Mouse (Mus musculus) forebrain, postnatal 0 days (tissue): ENCODE data around the gene Bsdc1. TPM values are rescaled to one million over a fixed set of nuclear protein-coding genes. Genes with fewer than 3 reads are reported as not detected.
A peak's percentile ranks its signal among the peaks of the same experiment; 100 is the strongest.

Source experiments
- ATAC-seq: fragments of 200-750 bp; cut with Nextera tagmentation; 2 replicates; pipeline ENCODE4 v1.8.0; 2017; ENCODE audit warnings: mild to moderate bottlenecking, moderate library complexity
- DNase-seq: peaks from one replicate; pipeline ENCODE4 v3.0.0-alpha.2; 2015
- H3K27ac ChIP-seq: fragments of 300-500 bp; sonication (generic); 2 replicates; pipeline ENCODE4 v1.5.1; 2014; ENCODE audit warnings: low read depth, mild to moderate bottlenecking, antibody characterized with exemption, low read length, moderate library complexity, mixed read lengths
- H3K27me3 ChIP-seq: fragments of 300-500 bp; sonication (generic); 2 replicates; pipeline ENCODE4 v1.6.1; 2014; ENCODE audit warnings: mild to moderate bottlenecking, low read length, mixed read lengths; ENCODE audit not compliant: insufficient read depth
- H3K36me3 ChIP-seq: fragments of 300-500 bp; sonication (generic); 2 replicates; pipeline ENCODE4 v1.6.1; 2014; ENCODE audit warnings: mild to moderate bottlenecking, moderate library complexity; ENCODE audit not compliant: insufficient read depth
- H3K4me1 ChIP-seq: fragments of 300-500 bp; sonication (generic); 2 replicates; pipeline ENCODE4 v1.6.1; 2014; ENCODE audit warnings: antibody characterized with exemption; ENCODE audit not compliant: insufficient read depth
- H3K4me2 ChIP-seq: fragments of 300-500 bp; sonication (generic); 2 replicates; pipeline ENCODE4 v1.6.1; 2014; ENCODE audit warnings: low read depth, mild to moderate bottlenecking, moderate library complexity
- H3K4me3 ChIP-seq: fragments of 300-500 bp; sonication (generic); 2 replicates; pipeline ENCODE4 v1.5.1; 2014; ENCODE audit warnings: low read depth, low read length, mixed read lengths
- H3K9ac ChIP-seq: fragments of 300-500 bp; sonication (generic); 2 replicates; pipeline ENCODE4 v1.6.1; 2014; ENCODE audit warnings: mild to moderate bottlenecking
- H3K9me3 ChIP-seq: fragments of 300-500 bp; sonication (generic); 2 replicates; pipeline ENCODE4 v1.6.1; 2016; ENCODE audit warnings: low read length
- CTCF ChIP-seq: sonication (generic); IDR thresholded peaks from 2 replicates; pipeline ENCODE4 v1.5.1; 2016; ENCODE audit warnings: antibody characterized with exemption, control low read depth, low read depth
- WGBS: fragments of 180-500 bp; shearing (Covaris S2); extraction: QIAGEN DNeasy Blood & Tissue Kit; methylation state at CpG from one replicate; pipeline ENCODE4 v1.1.7; 2014; 5-methylcytosine and 5-hydroxymethylcytosine counted together
- polyA plus RNA-seq: library from polyadenylated mRNA; unstranded; fragments of >200 nt; fragmentation: Nextera tagmentation; extraction: Ambion mirVana; gene quantifications from 2 replicates; pipeline ENCODE4 v1.2.1, GENCODE M21; 2015
- total RNA-seq: library from RNA; depleted of rRNA; stranded (reverse); fragments of >200 nt; gene quantifications from 2 replicates; pipeline ENCODE4 v1.2.3, GENCODE M21; 2014

Gene Bsdc1
- total and polyA plus RNA-seq, 2 experiments from 2014 or later, result 28.4 to 61.6 TPM

GRCm38 (mm10) chr4:129500017-129500416 lies 38.6 kb downstream of the Bsdc1 start:
- ATAC-seq, result no peak
- 73% methylated on average over 8 of the region's 8 CpGs for WGBS
- peak overlapping the region; percentile 78 for H3K4me2 ChIP-seq
- DNase-seq, result no peak
- 0 out of 2 replicates have a peak overlapping the region, but pooled peaks have one; percentile 67 for H3K27ac ChIP-seq
- no peaks in the 10 kb centered on the region for H3K9me3 ChIP-seq
- H3K36me3 ChIP-seq, result no peaks in the 10 kb centered on the region
- H3K4me1 ChIP-seq, result peaks cover 19% of the 10 kb centered on the region
- no peak for TF ChIP-seq CTCF
- H3K27me3 ChIP-seq, result no peaks in the 10 kb centered on the region
- no peak overlapping the region for H3K9ac ChIP-seq
- peak overlapping the region; percentile 49; the same call in 1 of the 2 replicates for H3K4me3 ChIP-seq

- 3% methylated on average over 49 of the region's 49 CpGs for WGBS
- ATAC-seq (peak; percentile 50), DNase-seq (peak; percentile 68)
- H3K9ac ChIP-seq, result peak overlapping the region; percentile 60
- H3K27ac ChIP-seq, result peak overlapping the region; percentile 67
- peaks cover 13% of the 10 kb centered on the region for H3K4me1 ChIP-seq
- no peaks in the 10 kb centered on the region for H3K9me3 ChIP-seq
- H3K36me3 ChIP-seq, result no peaks in the 10 kb centered on the region
- H3K4me3 ChIP-seq, result peak overlapping the region; percentile 49
- H3K4me2 ChIP-seq, result peak overlapping the region; percentile 78
- no peaks in the 10 kb centered on the region for H3K27me3 ChIP-seq
- TF ChIP-seq CTCF, result 0 out of 2 replicates have a peak, but pooled peaks have one; percentile 9
Measured at GRCm38 (mm10) chr4:129500607-129501566, 39.5 kb downstream of the Bsdc1 start.

- H3K9ac ChIP-seq, result no peak overlapping the region
- H3K27ac ChIP-seq, result no peak overlapping the region
- H3K27me3 ChIP-seq, result no peaks in the 10 kb centered on the region
- no peak overlapping the region for H3K4me3 ChIP-seq
- ATAC-seq, result no peak
- WGBS, result 80% methylated on average over 9 of the region's 9 CpGs
- no peak for DNase-seq
- TF ChIP-seq CTCF, result no peak
- H3K4me1 ChIP-seq, result no peaks in the 10 kb centered on the region
- H3K4me2 ChIP-seq, result no peak overlapping the region
- no peaks in the 10 kb centered on the region for H3K9me3 ChIP-seq
- H3K36me3 ChIP-seq, result no peaks in the 10 kb centered on the region
Measured at GRCm38 (mm10) chr4:129502327-129502888, 41.0 kb downstream of the Bsdc1 start.

- WGBS, result 84% methylated on average over 11 of the region's 11 CpGs
- ATAC-seq (no peak), DNase-seq (no peak)
- TF ChIP-seq CTCF, result no peak
- H3K36me3 ChIP-seq, result no peaks in the 10 kb centered on the region
- no peak overlapping the region for H3K9ac ChIP-seq
- no peaks in the 10 kb centered on the region for H3K27me3 ChIP-seq
- no peaks in the 10 kb centered on the region for H3K9me3 ChIP-seq
- no peaks in the 10 kb centered on the region for H3K4me1 ChIP-seq
- no peak overlapping the region for H3K4me3 ChIP-seq
- no peak overlapping the region for H3K27ac ChIP-seq
- no peak overlapping the region for H3K4me2 ChIP-seq
Measured at GRCm38 (mm10) chr4:129502901-129503444, 41.6 kb downstream of the Bsdc1 start.

- H3K27me3 ChIP-seq, result no peaks in the 10 kb centered on the region
Measured at GRCm38 (mm10) chr4:129505511-129505910, 44.1 kb downstream of the Bsdc1 start.

GRCm38 (mm10) chr4:129507434-129508236 lies 46.3 kb downstream of the Bsdc1 start:
- WGBS, result 68% methylated on average over 9 of the region's 10 CpGs
- Histone ChIP-seq H3K27ac (no peak overlapping the region), H3K4me1 (no peaks in the 10 kb centered on the region), H3K27me3 (no peaks in the 10 kb centered on the region), H3K9ac (no peak overlapping the region), H3K36me3 (no peaks in the 10 kb centered on the region), H3K4me2 (no peak overlapping the region), H3K4me3 (no peak overlapping the region), H3K9me3 (no peaks in the 10 kb centered on the region)
- DNase-seq (no peak), ATAC-seq (no peak)
- TF ChIP-seq CTCF, result no peak

More at GRCm38 (mm10) chr4:129505511-129505910, 44.1 kb downstream of the Bsdc1 start:
- no peak for DNase-seq
- Histone ChIP-seq H3K4me3 (no peak overlapping the region), H3K4me1 (no peaks in the 10 kb centered on the region), H3K9ac (no peak overlapping the region), H3K9me3 (no peaks in the 10 kb centered on the region), H3K36me3 (no peaks in the 10 kb centered on the region), H3K27ac (no peak overlapping the region), H3K4me2 (no peak overlapping the region)
- no peak for ATAC-seq
- 88% methylated on average over 3 of the region's 3 CpGs for WGBS
- no peak for TF ChIP-seq CTCF
